Mouse (Mus musculus) liver, adult 2 months (tissue): ENCODE data around the gene Ccdc30.

Source experiments
- CTCF ChIP-seq: fragments of 200-500 bp; IDR thresholded peaks from 2 replicates; pipeline ENCODE4 v1.5.1; 2011; ENCODE audit warnings: low read depth, low read length, control low read depth
- POLR2A ChIP-seq: fragments of 200-500 bp; IDR thresholded peaks from 2 replicates; pipeline ENCODE4 v1.6.1; 2011; ENCODE audit warnings: low read length, control low read depth; ENCODE audit not compliant: insufficient read depth; ENCODE audit errors: extremely low read depth

DNA sequence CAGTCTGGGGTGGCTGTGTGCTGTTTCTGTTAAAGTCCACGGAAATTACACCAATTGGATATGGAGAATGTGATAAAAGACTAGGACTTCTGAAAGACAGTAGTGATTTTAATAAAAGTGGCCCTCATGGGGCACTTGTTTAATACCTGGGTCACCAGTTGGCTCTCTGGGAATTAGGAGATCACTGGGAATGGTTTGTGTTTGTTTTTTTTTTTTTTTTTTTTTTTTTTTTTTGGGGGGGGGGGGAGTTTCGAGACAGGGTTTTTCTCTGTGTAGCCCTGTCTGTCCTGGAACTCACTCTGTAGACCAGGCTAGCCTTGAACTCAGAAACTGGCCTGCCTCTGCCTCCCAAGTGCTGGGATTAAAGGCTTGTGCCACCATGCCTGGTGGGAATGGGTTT is 139.6 kb downstream of the Ccdc30 start:
- TF ChIP-seq POLR2A (no peak), CTCF (no peak)
